Mouse (Mus musculus) liver, embryonic 14.5 days (tissue): ENCODE results near the gene Krtap1-5.

Experiments
- CTCF ChIP-seq: IDR thresholded peaks from 2 replicates; pipeline ENCODE4 v1.5.1; 2016; ENCODE audit warnings: antibody characterized with exemption, low read depth, control low read depth
- EP300 ChIP-seq: IDR thresholded peaks from 2 replicates; pipeline ENCODE4 v1.6.1; 2016; ENCODE audit warnings: antibody characterized with exemption, low read depth

- TF ChIP-seq CTCF = no peak
- no peak for TF ChIP-seq EP300
Observed at GRCm38 (mm10) chr11:99580636-99581035, at the start of gene Krtap1-5.
